12 mouse cellular contexts compared by ENCODE assay signal in genomic region chr12:79017994-79018399, GRCm38 (mm10). TPM values are rescaled to one million over a fixed set of nuclear protein-coding genes. Genes with fewer than 3 reads are reported as not detected.
DNase-seq lines count a peak whose midpoint lies in the region; ATAC-seq and TF ChIP-seq lines count a peak whose summit lies in the region.
"Had no signal": no experiment of that assay in that cellular context is flagged by ENCODE, and none has a peak within 500 bp of the region (broad histone marks: within the 10 kb centered on the region; RNA-seq: fewer than 3 reads in every experiment).

No protein-coding gene starts in this region.

- no peak for TF ChIP-seq CTCF in liver, postnatal 0 days (IDR thresholded peaks at IDR 0.05; ENCODE audit: low read depth)

- H3K9ac ChIP-seq in liver, postnatal 0 days (replicated peaks) = no peak overlapping the region
- no peak overlapping the region for H3K9ac ChIP-seq in hindbrain, embryonic 13.5 days
- H3K9ac ChIP-seq: lung, embryonic 15.5 days had no signal

- 28% methylated on average over 4 of the region's 4 CpGs for WGBS in liver, postnatal 0 days (ENCODE audit: insufficient replicate concordance)
- WGBS in hindbrain, embryonic 13.5 days = 70% methylated on average over 4 of the region's 4 CpGs

- TF ChIP-seq EP300 in liver, postnatal 0 days (IDR thresholded peaks at IDR 0.05; ENCODE audit: low read depth) = no peak

- H3K36me3 ChIP-seq in liver, postnatal 0 days (replicated peaks; ENCODE audit: insufficient read depth, low read length) = no peaks in the 10 kb centered on the region
- H3K36me3 ChIP-seq in splenic B cell, adult 2 months (ENCODE audit: control insufficient read depth, insufficient read depth, low read length, poor library complexity, severe bottlenecking) = no peaks in the 10 kb centered on the region
- no peaks in the 10 kb centered on the region for H3K36me3 ChIP-seq in hindbrain, embryonic 13.5 days
- H3K36me3 ChIP-seq: lung, embryonic 15.5 days had no signal

- H3K27ac ChIP-seq in liver, postnatal 0 days (ENCODE audit: low read depth) = 0 out of 2 replicates have a peak overlapping the region, but pooled peaks have one; percentile 16
- no peak overlapping the region for H3K27ac ChIP-seq in hindbrain, embryonic 13.5 days
- H3K27ac ChIP-seq: gastrocnemius, adult 2 months; lung, embryonic 15.5 days had no signal

- no peaks in the 10 kb centered on the region for H3K27me3 ChIP-seq in liver, postnatal 0 days (ENCODE audit: insufficient read depth, low read length)
- no peaks in the 10 kb centered on the region for H3K27me3 ChIP-seq in splenic B cell, adult 2 months (ENCODE audit: control insufficient read depth, insufficient read depth, low read length, poor library complexity, severe bottlenecking)
- H3K27me3 ChIP-seq in hindbrain, embryonic 13.5 days = no peaks in the 10 kb centered on the region
- H3K27me3 ChIP-seq: lung, embryonic 15.5 days had no signal

- intact Hi-C loops in gastrocnemius, postnatal 14 days (cut with DNase I; ENCODE audit: low total_unique reads) = no loop called here

- peak; percentile 60 for ATAC-seq in liver, postnatal 0 days
- ATAC-seq in hindbrain, embryonic 13.5 days (ENCODE audit: low FRiP score) = no peak

- DNase-seq in spleen, adult 18-20 months = peak; percentile 13 to 21
- DNase-seq in spleen, adult 12 weeks (ENCODE audit: low spot score) = no peak
- peak; percentile 32 for DNase-seq in ZHBTc4 (ENCODE audit: low read depth, low spot score)
- peak; percentile 28 for DNase-seq in liver, postnatal 0 days
- DNase-seq in splenic B cell, adult 2 months (ENCODE audit: low read depth, low spot score) = peak; percentile 45
- no peak for DNase-seq in gastrocnemius, postnatal 14 days
- DNase-seq in adrenal gland, postnatal 10 days = no peak
- DNase-seq: adrenal gland, postnatal 14 days; cerebellum, adult 9-10 months; gastrocnemius, adult 2 months had no signal

- no peak overlapping the region for H3K4me3 ChIP-seq in liver, postnatal 0 days (ENCODE audit: low read depth, low read length)
- H3K4me3 ChIP-seq in hindbrain, embryonic 13.5 days = no peak overlapping the region
- H3K4me3 ChIP-seq: gastrocnemius, adult 2 months; lung, embryonic 15.5 days had no signal

- peaks cover 4% of the 10 kb centered on the region; the same call in 1 of the 2 replicates for H3K4me1 ChIP-seq in liver, postnatal 0 days (ENCODE audit: insufficient read depth)
- H3K4me1 ChIP-seq in hindbrain, embryonic 13.5 days (replicated peaks) = peaks cover 8% of the 10 kb centered on the region
- H3K4me1 ChIP-seq: lung, embryonic 15.5 days had no signal

- H3K4me2 ChIP-seq in liver, postnatal 0 days (ENCODE audit: low read depth, low read length) = no peak overlapping the region
- H3K4me2 ChIP-seq in hindbrain, embryonic 13.5 days = no peak overlapping the region
- H3K4me2 ChIP-seq: lung, embryonic 15.5 days had no signal

- H3K9me3 ChIP-seq in liver, postnatal 0 days (ENCODE audit: low read length) = no peaks in the 10 kb centered on the region
- H3K9me3 ChIP-seq in hindbrain, embryonic 13.5 days = no peaks in the 10 kb centered on the region
- H3K9me3 ChIP-seq: lung, embryonic 15.5 days had no signal

RNA-seq across cellular contexts. Expression of gene Tmem229b, which starts 10.6 kb away (rescaled TPM):
- polyA plus RNA-seq in liver, postnatal 0 days (2015; fragmentation: Nextera tagmentation; extraction: Ambion mirVana) = 2.9 and 3.6 TPM in 2 replicates
- 10 to 100 TPM; 11.8 to 16.7 TPM for total RNA-seq in gastrocnemius, postnatal 14 days (2021)
- total RNA-seq in adrenal gland, postnatal 10 days (2021) = 10 to 100 TPM; 12.9 to 13.4 TPM
- 44.1 and 49.8 TPM in 2 replicates for polyA plus RNA-seq in hindbrain, embryonic 13.5 days (2015; fragmentation: Nextera tagmentation; extraction: Ambion mirVana)

RNA-seq across cellular contexts. Expression of gene Plekhh1, which starts 11.0 kb away (rescaled TPM):
- polyA plus RNA-seq in liver, postnatal 0 days (2015; fragmentation: Nextera tagmentation; extraction: Ambion mirVana) = 0.22 and 0.26 TPM in 2 replicates
- total RNA-seq in gastrocnemius, postnatal 14 days (2021) = 1 to 10 TPM; 2.2 to 2.5 TPM
- total RNA-seq in adrenal gland, postnatal 10 days (2021) = 1 to 10 TPM; 1.5 to 2.0 TPM
- 2.1 and 2.5 TPM in 2 replicates for polyA plus RNA-seq in hindbrain, embryonic 13.5 days (2015; fragmentation: Nextera tagmentation; extraction: Ambion mirVana)

Comparison
In these comparisons a context has a peak if more than half of its experiments do, and no peak if none do; other contexts are left out.
1. DNase-seq: peak in spleen, adult 18-20 months (2 of 2), ZHBTc4 (single experiment), liver, postnatal 0 days (single experiment) and splenic B cell, adult 2 months (single experiment); none in spleen, adult 12 weeks (single experiment), gastrocnemius, postnatal 14 days (single experiment) and adrenal gland, postnatal 10 days (single experiment).